Mouse (Mus musculus) bone marrow macrophage, adult 2 months (primary cell): ENCODE measurements around the gene Astn1.

ENCODE experiments used
- CTCF ChIP-seq: IDR thresholded peaks from 2 replicates; pipeline ENCODE4 v1.5.1; 2012; ENCODE audit warnings: low read depth, mild to moderate bottlenecking, low read length, moderate library complexity
- POLR2A ChIP-seq: IDR thresholded peaks from 2 replicates; pipeline ENCODE4 v1.6.1; 2012; ENCODE audit warnings: mild to moderate bottlenecking, low read depth, low read length, borderline replicate concordance

DNA sequence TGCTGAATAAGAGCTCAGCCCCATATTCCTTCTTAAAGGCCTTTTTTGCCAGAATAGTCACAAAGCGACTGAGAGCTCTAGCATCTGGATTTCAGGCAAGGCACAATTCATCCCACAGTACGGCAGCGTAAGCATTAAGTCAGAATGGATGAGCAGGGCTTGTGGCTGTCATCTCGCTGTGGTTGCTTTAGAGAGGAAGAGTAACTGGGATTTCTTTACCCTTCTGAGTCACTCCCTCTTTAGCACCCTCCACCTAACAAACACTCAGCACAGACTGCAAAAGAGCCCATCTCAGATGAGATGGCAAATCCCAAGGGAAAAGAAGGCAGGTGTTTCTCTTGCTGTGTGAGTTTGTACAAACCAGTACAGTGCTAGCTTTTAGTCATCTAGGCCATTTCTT lies 183.0 kb downstream of the Astn1 start:
- TF ChIP-seq POLR2A (no peak), CTCF (no peak)
